Mouse (Mus musculus) intestine, postnatal 0 days (tissue): Measurements from ENCODE around the gene Leo1. TPM values are rescaled to one million over a fixed set of nuclear protein-coding genes. Genes with fewer than 3 reads are reported as not detected.

Experiments
- ATAC-seq: fragments of 200-750 bp; cut with Nextera tagmentation; 2 replicates; pipeline ENCODE4 v1.8.0; 2017; ENCODE audit warnings: mild to moderate bottlenecking, moderate TSS enrichment, moderate library complexity
- H3K27ac ChIP-seq: fragments of 300-500 bp; sonication (generic); 2 replicates; pipeline ENCODE4 v1.5.1; 2014; ENCODE audit warnings: mild to moderate bottlenecking, low read depth, low read length, moderate library complexity
- H3K27me3 ChIP-seq: fragments of 300-500 bp; sonication (generic); replicated peaks from 2 replicates; pipeline ENCODE4 v1.6.1; 2014; ENCODE audit warnings: low read length, mixed read lengths; ENCODE audit not compliant: control insufficient read depth, insufficient read depth
- H3K36me3 ChIP-seq: fragments of 300-500 bp; sonication (generic); 2 replicates; pipeline ENCODE4 v1.6.1; 2014; ENCODE audit warnings: mild to moderate bottlenecking, moderate library complexity; ENCODE audit not compliant: control insufficient read depth, insufficient read depth
- H3K4me1 ChIP-seq: fragments of 300-500 bp; sonication (generic); replicated peaks from 2 replicates; pipeline ENCODE4 v1.6.1; 2014; ENCODE audit warnings: antibody characterized with exemption, low read length, mixed read lengths; ENCODE audit not compliant: control insufficient read depth, insufficient read depth
- H3K4me2 ChIP-seq: fragments of 300-500 bp; sonication (generic); replicated peaks from 2 replicates; pipeline ENCODE4 v1.6.1; 2014; ENCODE audit warnings: low read depth, mild to moderate bottlenecking, moderate library complexity
- H3K4me3 ChIP-seq: fragments of 300-500 bp; sonication (generic); 2 replicates; pipeline ENCODE4 v1.5.1; 2014; ENCODE audit warnings: low read depth, low read length
- H3K9ac ChIP-seq: fragments of 300-500 bp; sonication (generic); 2 replicates; pipeline ENCODE4 v1.6.1; 2014; ENCODE audit warnings: mild to moderate bottlenecking, low read depth, low read length
- H3K9me3 ChIP-seq: fragments of 300-500 bp; sonication (generic); 2 replicates; pipeline ENCODE4 v1.6.1; 2016; ENCODE audit warnings: mixed run types; ENCODE audit not compliant: control insufficient read depth
- CTCF ChIP-seq: sonication (generic); IDR thresholded peaks from 2 replicates; pipeline ENCODE4 v1.5.1; 2016; ENCODE audit warnings: low read depth, mild to moderate bottlenecking, control low read depth, antibody characterized with exemption, moderate library complexity
- WGBS: fragments of 180-500 bp; shearing (Covaris S2); extraction: QIAGEN DNeasy Blood & Tissue Kit; methylation state at CpG from one replicate; pipeline ENCODE4 v1.1.7; 2014; 5-methylcytosine and 5-hydroxymethylcytosine counted together
- polyA plus RNA-seq: library from polyadenylated mRNA; unstranded; fragments of >200 nt; fragmentation: Nextera tagmentation; extraction: Ambion mirVana; gene quantifications from 2 replicates; pipeline ENCODE4 v1.2.1, GENCODE M21; 2015

Gene Leo1
- polyA plus RNA-seq, 1 experiment from 2014 or later: 14.7 TPM

GRCm38 (mm10) chr9:75403520-75403919, 37.8 kb upstream of the Leo1 start:
- Histone ChIP-seq H3K4me2 (no peak overlapping the region), H3K36me3 (0 out of 2 replicates have a peak, but pooled peaks cover 4% of the 10 kb centered on the region), H3K27ac (no peak overlapping the region), H3K9ac (no peak overlapping the region), H3K4me3 (no peak overlapping the region), H3K27me3 (no peaks in the 10 kb centered on the region), H3K4me1 (peaks cover 15% of the 10 kb centered on the region; the same call in 1 of the 2 replicates), H3K9me3 (no peaks in the 10 kb centered on the region)
- TF ChIP-seq CTCF: no peak
- peak; percentile 45; the same call in 1 of the 2 replicates for ATAC-seq
- WGBS: 26% methylated on average over 3 of the region's 3 CpGs

GRCm38 (mm10) chr9:75406121-75406520, 35.2 kb upstream of the Leo1 start:
- H3K4me3 ChIP-seq: no peak overlapping the region
- no peaks in the 10 kb centered on the region for H3K9me3 ChIP-seq
- no peak for ATAC-seq
- no peaks in the 10 kb centered on the region for H3K36me3 ChIP-seq
- no peak for TF ChIP-seq CTCF
- no peak overlapping the region for H3K9ac ChIP-seq
- no peaks in the 10 kb centered on the region for H3K27me3 ChIP-seq
- H3K27ac ChIP-seq: no peak overlapping the region
- 57% methylated on average over 2 of the region's 2 CpGs for WGBS
- H3K4me1 ChIP-seq: peaks cover 15% of the 10 kb centered on the region; the same call in 1 of the 2 replicates
- H3K4me2 ChIP-seq: no peak overlapping the region

GRCm38 (mm10) chr9:75407803-75408202, 33.5 kb upstream of the Leo1 start:
- no peak overlapping the region for H3K27ac ChIP-seq
- H3K4me2 ChIP-seq: peak overlapping the region; percentile 72
- peak overlapping the region; percentile 92 for H3K4me3 ChIP-seq
- no peak for TF ChIP-seq CTCF
- H3K9ac ChIP-seq: 0 out of 2 replicates have a peak overlapping the region, but pooled peaks have one; percentile 7
- peaks cover 9% of the 10 kb centered on the region; the same call in 1 of the 2 replicates for H3K4me1 ChIP-seq
- ATAC-seq: no peak
- H3K9me3 ChIP-seq: no peaks in the 10 kb centered on the region
- 12% methylated on average over 10 of the region's 10 CpGs for WGBS
- no peaks in the 10 kb centered on the region for H3K27me3 ChIP-seq
- no peaks in the 10 kb centered on the region for H3K36me3 ChIP-seq

DNA sequence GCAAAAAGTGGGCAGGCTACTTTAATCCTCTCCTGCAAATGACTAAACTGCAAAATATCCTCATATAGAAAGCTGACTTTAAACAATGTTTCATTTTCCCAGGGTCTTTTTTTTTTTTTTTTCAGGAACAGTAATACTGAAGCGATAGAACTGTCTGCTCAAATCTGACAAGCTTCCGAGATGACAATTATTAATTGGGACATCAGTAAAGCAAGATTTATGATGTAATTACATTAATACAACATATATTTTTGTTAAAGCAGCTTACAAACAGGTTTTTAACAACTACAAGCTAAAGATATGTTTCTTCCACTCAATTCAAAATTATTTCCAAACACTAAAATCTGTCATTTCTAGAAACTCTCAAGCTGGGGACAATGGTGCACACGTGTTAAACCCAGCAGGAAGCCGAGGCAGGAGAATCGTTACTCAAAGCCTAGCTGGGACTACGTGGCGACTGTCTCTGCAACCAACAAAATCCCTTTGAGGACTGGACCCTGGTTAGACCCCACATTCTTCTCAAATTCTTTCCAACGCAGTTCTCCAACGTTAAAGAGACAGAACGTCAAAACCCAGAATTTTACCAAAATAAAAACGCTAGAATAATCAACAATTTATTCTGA, 33.0 kb upstream of the Leo1 start:
- Histone ChIP-seq H3K36me3 (no peaks in the 10 kb centered on the region), H3K4me2 (peak overlapping the region; percentile 72), H3K9ac (peak overlapping the region; percentile 97), H3K27ac (no peak overlapping the region), H3K9me3 (no peaks in the 10 kb centered on the region), H3K27me3 (no peaks in the 10 kb centered on the region), H3K4me1 (peaks cover 9% of the 10 kb centered on the region; the same call in 1 of the 2 replicates), H3K4me3 (peak overlapping the region; percentile 92)
- ATAC-seq: no peak
- 4% methylated on average over 11 of the region's 11 CpGs for WGBS
- TF ChIP-seq CTCF: no peak

- peak; percentile 85 for ATAC-seq
- H3K4me1 ChIP-seq: peaks cover 9% of the 10 kb centered on the region; the same call in 1 of the 2 replicates
- peak overlapping the region; percentile 92 for H3K4me3 ChIP-seq
- H3K27ac ChIP-seq: peak overlapping the region; percentile 99
- H3K27me3 ChIP-seq: no peaks in the 10 kb centered on the region
- no peaks in the 10 kb centered on the region for H3K9me3 ChIP-seq
- no peaks in the 10 kb centered on the region for H3K36me3 ChIP-seq
- under 1% methylated on average over 52 of the region's 90 CpGs for WGBS
- TF ChIP-seq CTCF: no peak
- H3K4me2 ChIP-seq: peak overlapping the region; percentile 72
- H3K9ac ChIP-seq: peak overlapping the region; percentile 97
Observed at GRCm38 (mm10) chr9:75409031-75409851, 32.1 kb upstream of the Leo1 start.

GRCm38 (mm10) chr9:75409852-75410378, 31.4 kb upstream of the Leo1 start, which contains the start of gene Mapk6:
Mapk6 (minus strand) TSS chr9:75410005.
- no peaks in the 10 kb centered on the region for H3K36me3 ChIP-seq
- H3K4me3 ChIP-seq: peak within 1 kb of the TSS; percentile 92
- peaks cover 5% of the 10 kb centered on the region; the same call in 1 of the 2 replicates for H3K4me1 ChIP-seq
- peak within 1 kb of the TSS; percentile 99 for H3K27ac ChIP-seq
- WGBS: under 1% methylated on average over 43 of the region's 58 CpGs
- peak; percentile 91 for ATAC-seq
- peak within 1 kb of the TSS; percentile 72 for H3K4me2 ChIP-seq
- peak within 1 kb of the TSS; percentile 97 for H3K9ac ChIP-seq
- peak; percentile 39 for TF ChIP-seq CTCF
- no peaks in the 10 kb centered on the region for H3K9me3 ChIP-seq
- H3K27me3 ChIP-seq: no peaks in the 10 kb centered on the region
